Mouse (Mus musculus): ENCODE measurements at regions not wholly inside any gene's neighbourhood (a gene's known extent, or its start where the extent isn't known, plus 50 kb on each side); places are given as distances from the start of the nearest gene placed in this dataset.

- peak; percentile 40 for DNase-seq
Measured at GRCm38 (mm10) chr2:159680641-159681040, 653.3 kb downstream of the Gm826 start.

- no peak for DNase-seq
Measured at GRCm38 (mm10) chr2:159703100-159703499, 630.9 kb downstream of the Gm826 start.

- no peak for DNase-seq
Measured at GRCm38 (mm10) chr2:159708141-159708540, 625.8 kb downstream of the Gm826 start.

- no peak for DNase-seq
Measured at GRCm38 (mm10) chr2:159714633-159715032, 619.3 kb downstream of the Gm826 start.

GRCm38 (mm10) chr2:159718738-159719137 lies 615.2 kb downstream of the Gm826 start:
- no peak for DNase-seq

- no peak for DNase-seq
Measured at GRCm38 (mm10) chr2:159725158-159726076, 608.5 kb downstream of the Gm826 start.

- DNase-seq, result no peak
Measured at GRCm38 (mm10) chr2:159729301-159729700, 604.7 kb downstream of the Gm826 start.

GRCm38 (mm10) chr2:159730221-159730620 lies 603.7 kb downstream of the Gm826 start:
- no peak for DNase-seq

GRCm38 (mm10) chr2:159731305-159731704 lies 602.7 kb downstream of the Gm826 start:
- DNase-seq, result no peak

GRCm38 (mm10) chr2:159732413-159732812 lies 601.5 kb downstream of the Gm826 start:
- DNase-seq, result peak; percentile 49

GRCm38 (mm10) chr2:159734576-159734975 lies 599.4 kb downstream of the Gm826 start:
- peak; percentile 17 for DNase-seq

GRCm38 (mm10) chr2:159755541-159756011 lies 578.4 kb downstream of the Gm826 start:
- no peak for DNase-seq

- no peak for DNase-seq
Measured at GRCm38 (mm10) chr2:159760806-159761205, 573.2 kb downstream of the Gm826 start.

- DNase-seq, result no peak
Measured at GRCm38 (mm10) chr2:159763115-159763514, 570.8 kb downstream of the Gm826 start.

Small RNAs in the stretch of these regions (microRNA-seq; reads per million reads assigned to microRNA genes)
- gene Gm44319, result 0 reads per million in 2 experiments

All from adrenal gland, postnatal 14 days (tissue).